Mouse (Mus musculus) MEL (cell line): ENCODE results near the gene Il34. TPM values are rescaled to one million over a fixed set of nuclear protein-coding genes. Genes with fewer than 3 reads are reported as not detected.

Experiments used
- DNase-seq: peaks from one replicate; pipeline ENCODE4 v3.0.0; 2011; ENCODE audit warnings: low read depth, low spot score
- H3K27ac ChIP-seq: 2 replicates; pipeline ENCODE4 v1.5.1; 2012; ENCODE audit warnings: low read depth, mild to moderate bottlenecking, control low read depth, low read length, moderate library complexity; ENCODE audit not compliant: control insufficient read depth
- H3K27me3 ChIP-seq, 2 experiments: fragments of 150-350 bp in 1 of 2; sonication (generic) in 1 of 2; 2 replicates each; pipeline ENCODE4 v1.6.1; 2012; ENCODE audit warnings: low read length in 2 of 2, mild to moderate bottlenecking in 2 of 2, improper control_type of control experiment in 1 of 2, moderate library complexity in 1 of 2; ENCODE audit not compliant: insufficient read depth in 2 of 2, control insufficient read depth in 1 of 2
- H3K36me3 ChIP-seq, 2 experiments: 2 replicates each; pipeline ENCODE4 v1.6.1; 2012 to 2014; ENCODE audit warnings: low read length in 2 of 2, improper control_type of control experiment in 1 of 2, inconsistent platforms in 1 of 2, mild to moderate bottlenecking in 1 of 2; ENCODE audit not compliant: insufficient read depth in 2 of 2, control insufficient read depth in 1 of 2
- H3K4me1 ChIP-seq, 2 experiments: fragments of 150-350 bp in 1 of 2; sonication (generic) in 1 of 2; 2 replicates each; pipeline ENCODE4 v1.6.1; 2012; ENCODE audit warnings: low read length in 2 of 2, improper control_type of control experiment in 1 of 2, mild to moderate bottlenecking in 1 of 2; ENCODE audit not compliant: insufficient read depth in 2 of 2, control insufficient read depth in 1 of 2
- H3K4me3 ChIP-seq, 2 experiments: fragments of 150-350 bp in 1 of 2; sonication (generic) in 1 of 2; 2 replicates each; pipeline ENCODE4 v1.5.1; 2012; ENCODE audit warnings: low read depth in 2 of 2, low read length in 2 of 2, mild to moderate bottlenecking in 2 of 2, moderate library complexity in 2 of 2, control low read depth in 1 of 2, improper control_type of control experiment in 1 of 2; ENCODE audit not compliant: control insufficient read depth in 1 of 2, insufficient read depth in 1 of 2
- H3K79me2 ChIP-seq: 2 replicates; pipeline ENCODE4 v1.6.1; 2012; ENCODE audit warnings: mild to moderate bottlenecking, low read length, moderate library complexity; ENCODE audit not compliant: control insufficient read depth, poor library complexity, insufficient read depth
- H3K9ac ChIP-seq: 2 replicates; pipeline ENCODE4 v1.6.1; 2012; ENCODE audit warnings: low read depth, mild to moderate bottlenecking, control low read depth, low read length, moderate library complexity; ENCODE audit not compliant: control insufficient read depth, poor library complexity, severe bottlenecking
- H3K9me3 ChIP-seq: fragments of 150-350 bp; sonication (generic); replicated peaks from 2 replicates; pipeline ENCODE4 v1.6.1; 2012; ENCODE audit warnings: mild to moderate bottlenecking, low read length, improper control_type of control experiment, moderate library complexity; ENCODE audit not compliant: insufficient read depth
- CHD1 ChIP-seq: IDR thresholded peaks from 2 replicates; pipeline ENCODE4 v1.6.1; 2012; ENCODE audit warnings: low read depth, mild to moderate bottlenecking, inconsistent platforms, low read length, improper control_type of control experiment
- CTCF ChIP-seq, 3 experiments: IDR thresholded peaks in 2 of 3; conservative IDR thresholded peaks in 1 of 3; 2 replicates each; pipeline ENCODE4 v1.5.1; 2011 to 2012; ENCODE audit warnings: low read length in 3 of 3, low read depth in 2 of 3, mild to moderate bottlenecking in 2 of 3, improper control_type of control experiment in 1 of 3, inconsistent platforms in 1 of 3, mixed read lengths in 1 of 3, moderate library complexity in 1 of 3; ENCODE audit not compliant: control insufficient read depth in 1 of 3, insufficient read depth in 1 of 3, poor library complexity in 1 of 3, severe bottlenecking in 1 of 3
- ETS1 ChIP-seq: IDR thresholded peaks from 2 replicates; pipeline ENCODE4 v1.6.1; 2012; ENCODE audit warnings: low read depth, mild to moderate bottlenecking, inconsistent platforms, low read length, improper control_type of control experiment, moderate library complexity
- GABPA ChIP-seq: IDR thresholded peaks from 2 replicates; pipeline ENCODE4 v1.6.1; 2012; ENCODE audit warnings: low read depth, mild to moderate bottlenecking, inconsistent platforms, low read length, improper control_type of control experiment, moderate library complexity
- MYB ChIP-seq: IDR thresholded peaks from 2 replicates; pipeline ENCODE4 v1.6.1; 2011; ENCODE audit warnings: mild to moderate bottlenecking, low read depth, low read length, improper control_type of control experiment
- NELFE ChIP-seq: IDR thresholded peaks from 2 replicates; pipeline ENCODE4 v1.6.1; 2011; ENCODE audit warnings: low read depth, low read length, improper control_type of control experiment
- POLR2AphosphoS5 ChIP-seq: IDR thresholded peaks from 2 replicates; pipeline ENCODE4 v1.6.1; 2012; ENCODE audit warnings: low read depth, borderline replicate concordance, mild to moderate bottlenecking, inconsistent platforms, low read length, moderate library complexity, mixed read lengths
- TAL1 ChIP-seq: IDR thresholded peaks from 2 replicates; pipeline ENCODE4 v1.6.1; 2012; ENCODE audit warnings: mild to moderate bottlenecking, inconsistent platforms, low read length, moderate library complexity, mixed read lengths
- TBP ChIP-seq: IDR thresholded peaks from 2 replicates; pipeline ENCODE4 v1.8.0; 2011; ENCODE audit warnings: low read depth, low read length, improper control_type of control experiment
- UBTF ChIP-seq: IDR thresholded peaks from 2 replicates; pipeline ENCODE4 v1.6.1; 2012; ENCODE audit warnings: low read depth, mild to moderate bottlenecking, inconsistent platforms, low read length, improper control_type of control experiment, moderate library complexity, borderline replicate concordance; ENCODE audit not compliant: insufficient read depth
- USF2 ChIP-seq, 2 experiments: IDR thresholded peaks; 2 replicates each; pipeline ENCODE4 v1.6.1; 2011 to 2012; ENCODE audit warnings: improper control_type of control experiment in 2 of 2, low read length in 2 of 2, borderline replicate concordance in 1 of 2, inconsistent platforms in 1 of 2, low read depth in 1 of 2, mild to moderate bottlenecking in 1 of 2; ENCODE audit not compliant: insufficient read depth in 1 of 2
- ZKSCAN1 ChIP-seq: IDR thresholded peaks from 2 replicates; pipeline ENCODE4 v1.6.1; 2012; ENCODE audit warnings: low read depth, mild to moderate bottlenecking, inconsistent platforms, low read length, improper control_type of control experiment, moderate library complexity
- ZNF384 ChIP-seq: IDR thresholded peaks from 2 replicates; pipeline ENCODE4 v1.6.1; 2012; ENCODE audit warnings: low read depth, mild to moderate bottlenecking, inconsistent platforms, low read length, improper control_type of control experiment
- polyA plus RNA-seq, 2 experiments: library from polyadenylated mRNA; stranded (reverse) in 1 of 2; unstranded in 1 of 2; fragments of >175 nt in 1 of 2; fragments of >200 nt in 1 of 2; gene quantifications; 2 replicates each; pipeline versions ENCODE4 v1.2.1 to v1.2.4; 2012; ENCODE audit warnings: low replicate concordance in 2 of 2, low read depth in 1 of 2; ENCODE audit not compliant: insufficient read length in 2 of 2, insufficient read depth in 1 of 2, missing spikeins in 1 of 2
- total RNA-seq: library from RNA; depleted of rRNA; stranded (reverse); fragments of 300-350 nt; gene quantifications from 2 replicates; pipeline ENCODE4 v1.2.3, GENCODE M21; 2012; rRNA removed

Gene Il34
- total RNA-seq (0.12 and 0.26 TPM in 2 replicates), polyA plus RNA-seq (under 1 TPM in 1 of 2 experiments, not detected in 1; 0.18 TPM)

DNA sequence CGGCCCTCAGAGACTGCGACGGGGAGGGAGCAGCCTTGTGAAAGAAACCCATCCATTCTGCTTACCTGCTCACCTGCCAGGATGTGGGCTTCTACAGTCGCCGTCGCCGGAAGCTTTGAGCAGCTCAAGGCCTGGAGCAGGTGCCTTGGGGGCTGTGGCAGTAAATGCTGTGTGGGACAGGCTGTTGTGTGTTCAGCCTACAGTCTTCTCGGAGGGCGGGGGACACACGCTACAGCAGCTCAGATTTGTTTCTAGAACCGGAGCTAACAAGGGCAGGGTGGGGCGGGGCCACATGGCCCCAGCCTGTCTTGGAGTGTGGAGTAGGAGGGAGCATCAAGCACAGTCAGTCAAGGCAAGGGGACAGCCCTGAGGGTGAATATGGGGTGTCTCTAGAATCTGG lies at the start of gene Il34:
Gene Il34 (minus strand): TSS at position 256 of the 400 bp plus-strand sequence.
- DNase-seq = no peak
- no peak within 1 kb of the TSS for H3K27ac ChIP-seq
- H3K9me3 ChIP-seq = no peaks in the 10 kb centered on the region
- no peaks in the 10 kb centered on the region for H3K79me2 ChIP-seq
- 0 out of 4 replicates have a peak, but pooled peaks cover 0 to 4% of the 10 kb centered on the region in 2 experiments for H3K27me3 ChIP-seq
- H3K9ac ChIP-seq = no peak within 1 kb of the TSS
- H3K4me1 ChIP-seq = no peaks in the 10 kb centered on the region
- H3K36me3 ChIP-seq = peaks cover 0 to 7% of the 10 kb centered on the region in 2 experiments; a peak in 2 of 4 replicates
- H3K4me3 ChIP-seq = no peak within 1 kb of the TSS
- no peak for TF ChIP-seq ETS1
- TF ChIP-seq NELFE = no peak
- TF ChIP-seq CTCF (IDR thresholded peaks at IDR 0.05 in 2 of 3, conservative IDR thresholded peaks at IDR 0.05 in 1 of 3; ENCODE audit: control insufficient read depth in 1 of 3, insufficient read depth in 1 of 3, low read depth in 2 of 3, low read length in 3 of 3, poor library complexity in 1 of 3, severe bottlenecking in 1 of 3) = no peak
- no peak for TF ChIP-seq ZNF384
- no peak for TF ChIP-seq GABPA
- TF ChIP-seq ZKSCAN1 = no peak
- TF ChIP-seq UBTF = no peak
- TF ChIP-seq USF2 (IDR thresholded peaks at IDR 0.05; ENCODE audit: borderline replicate concordance in 1 of 2, insufficient read depth in 1 of 2, low read depth in 1 of 2, low read length in 2 of 2) = no peak
- TF ChIP-seq CHD1 = no peak
- TF ChIP-seq POLR2AphosphoS5 = no peak
- TF ChIP-seq TBP = no peak

DNA sequence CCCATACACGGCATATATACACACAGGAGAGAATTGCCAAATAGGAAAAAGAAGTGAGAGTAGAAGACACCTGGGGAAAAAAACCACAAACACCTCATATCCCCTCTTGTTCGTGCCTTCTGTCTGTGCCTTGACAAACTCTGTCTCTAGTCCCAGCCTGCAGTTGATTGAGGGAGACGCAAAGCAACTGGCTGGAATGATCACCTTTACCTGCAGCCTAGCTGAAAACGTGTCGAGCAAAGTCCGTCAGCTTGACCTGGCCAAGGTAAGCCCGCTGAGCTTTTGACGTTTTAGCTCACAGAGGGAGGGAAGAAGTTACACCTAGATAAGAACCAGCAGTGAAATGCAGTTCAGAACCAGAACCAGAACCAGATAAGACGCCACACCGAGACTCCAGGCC lies 45.5 kb upstream of the Il34 start:
- TF ChIP-seq MYB (no peak), TAL1 (no peak)
- TF ChIP-seq, all 39 proteins: peak for 0

More for the DNA sequence above, 45.5 kb upstream of the Il34 start:
- Histone ChIP-seq H3K4me1 (peaks cover 0 to 5% of the 10 kb centered on the region in 2 experiments; a peak in 1 of 4 replicates), H3K27ac (no peak overlapping the region), H3K79me2 (peaks cover 20% of the 10 kb centered on the region), H3K9ac (no peak overlapping the region), H3K27me3 (no peaks in the 10 kb centered on the region), H3K36me3 (peaks cover 8 to 16% of the 10 kb centered on the region in 2 experiments), H3K9me3 (no peaks in the 10 kb centered on the region), H3K4me3 (no peak overlapping the region)
- DNase-seq = no peak
